Mouse (Mus musculus): Measurements from ENCODE around the gene Fbh1. TPM values are rescaled to one million over a fixed set of nuclear protein-coding genes. Genes with fewer than 3 reads are reported as not detected.
A peak's percentile ranks its signal among the peaks of the same experiment; 100 is the strongest.

Fbh1 gene
- polyA plus RNA-seq (2014; fragmentation: Nextera tagmentation; extraction: Ambion mirVana): 113 and 117 TPM in 2 replicates

DNA sequence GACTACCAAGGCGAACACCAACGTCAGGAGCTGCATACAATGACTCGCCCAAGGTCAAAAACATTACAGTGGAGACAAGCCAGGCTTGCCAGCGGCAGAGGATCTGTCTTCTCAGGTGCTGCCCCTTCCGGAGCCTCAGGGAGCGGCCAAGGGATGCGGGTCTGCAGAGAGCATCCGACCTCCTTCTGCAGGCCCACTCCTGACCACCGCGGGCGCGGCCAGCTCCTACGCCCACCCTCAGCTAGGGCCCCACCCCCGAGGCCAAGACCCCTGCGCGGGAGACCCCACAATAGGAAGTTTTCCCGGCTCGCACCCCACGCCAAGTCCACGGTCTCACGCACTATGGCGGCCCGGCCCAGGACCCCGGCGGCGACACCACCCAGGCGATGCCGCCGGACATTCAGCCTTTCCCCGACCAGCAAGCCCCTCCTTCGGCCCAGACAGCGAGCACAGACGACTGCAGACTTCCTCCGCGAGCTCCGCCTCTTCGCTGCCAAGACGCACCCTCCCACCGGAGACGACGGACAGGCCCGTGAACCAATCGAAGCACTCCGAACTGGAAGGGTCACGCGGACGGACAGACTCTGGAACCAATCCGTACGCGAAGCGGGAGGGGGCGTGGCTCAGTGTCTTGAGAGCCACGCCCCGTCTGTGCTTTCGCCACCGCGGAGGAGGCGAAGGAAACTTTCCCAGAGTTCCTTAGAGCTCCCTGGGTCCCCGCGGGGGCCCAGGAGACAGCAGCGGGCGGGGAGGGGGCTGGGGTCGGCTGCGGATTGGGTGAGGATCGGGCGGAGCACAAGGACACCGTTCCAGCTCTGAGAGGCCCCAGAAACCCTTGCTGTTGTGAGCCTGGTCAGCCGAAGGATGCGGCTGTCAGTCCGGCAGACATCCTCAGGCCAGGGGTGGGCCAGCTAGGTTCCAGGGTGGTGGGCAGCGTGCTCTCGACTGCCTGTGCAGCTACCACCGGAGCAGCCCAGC, at the start of gene Fbh1, which contains the start of gene Ankrd16:
Fbh1 (minus strand) TSS at position 492 of the 978 bp plus-strand sequence.
Ankrd16 (plus strand) TSS at position 786 of the 978 bp plus-strand sequence.
- WGBS: under 1% methylated on average over 73 of the region's 73 CpGs
- peak; percentile 20 for TF ChIP-seq CTCF (IDR thresholded peaks at IDR 0.05; ENCODE audit: low read depth)

GRCm38 (mm10) chr2:11801299-11801930, 24.0 kb upstream of the Fbh1 start:
- DNase-seq (no peak), ATAC-seq (ENCODE audit: insufficient read depth) (no peak)
- TF ChIP-seq CTCF (IDR thresholded peaks at IDR 0.05; ENCODE audit: low read depth): no peak
- H3K4me1 ChIP-seq (ENCODE audit: insufficient read depth): no peaks in the 10 kb centered on the region
- no peak overlapping the region for H3K4me3 ChIP-seq (ENCODE audit: low read depth, low read length)
- no peaks in the 10 kb centered on the region for H3K27me3 ChIP-seq (ENCODE audit: insufficient read depth, low read length)
- 79% methylated on average over 2 of the region's 2 CpGs for WGBS
- no peaks in the 10 kb centered on the region for H3K9me3 ChIP-seq (ENCODE audit: low read depth, low read length)
- H3K9ac ChIP-seq: no peak overlapping the region
- H3K4me2 ChIP-seq: no peak overlapping the region
- H3K27ac ChIP-seq (ENCODE audit: low read depth): no peak overlapping the region
- H3K36me3 ChIP-seq (ENCODE audit: insufficient read depth): no peaks in the 10 kb centered on the region

More for the DNA sequence above, at the start of gene Fbh1, which contains the start of gene Ankrd16:
- DNase-seq: peak; percentile 100
- Histone ChIP-seq H3K4me1 (ENCODE audit: insufficient read depth) (peaks cover 7% of the 10 kb centered on the region), H3K36me3 (ENCODE audit: insufficient read depth) (peaks cover 12% of the 10 kb centered on the region), H3K9me3 (ENCODE audit: low read depth, low read length) (no peaks in the 10 kb centered on the region), H3K27ac (ENCODE audit: low read depth) (peak within 1 kb of the TSS; percentile 94), H3K27me3 (ENCODE audit: insufficient read depth, low read length) (no peaks in the 10 kb centered on the region), H3K4me3 (ENCODE audit: low read depth, low read length) (peak within 1 kb of the TSS; percentile 82), H3K9ac (peak within 1 kb of the TSS; percentile 85), H3K4me2 (peak within 1 kb of the TSS; percentile 89)
- peak; percentile 95 for ATAC-seq (ENCODE audit: insufficient read depth)

DNA sequence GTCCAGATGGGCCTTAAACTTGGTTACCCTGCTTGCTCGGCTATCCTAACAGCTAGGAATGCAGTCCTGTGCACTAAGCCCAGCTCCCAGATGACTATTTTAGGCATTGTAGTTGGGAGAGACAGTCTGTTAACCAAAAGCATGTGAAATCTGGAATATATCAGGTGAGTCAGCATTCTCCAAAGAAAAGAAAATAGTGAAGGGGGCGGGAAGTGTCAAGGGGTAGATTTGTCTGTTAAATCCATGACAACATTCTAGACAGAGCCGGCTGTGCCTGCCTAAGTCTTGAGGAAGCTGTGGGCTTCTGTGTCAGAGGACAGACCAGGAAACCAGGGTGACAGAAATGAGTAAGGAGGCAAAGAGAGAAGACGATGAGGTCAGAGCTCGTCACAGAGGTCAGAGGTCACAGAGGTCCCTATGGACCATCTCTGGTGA, 20.6 kb upstream of the Fbh1 start:
- no peak overlapping the region for H3K27ac ChIP-seq (ENCODE audit: low read depth)
- no peaks in the 10 kb centered on the region for H3K27me3 ChIP-seq (ENCODE audit: insufficient read depth, low read length)
- TF ChIP-seq CTCF (IDR thresholded peaks at IDR 0.05; ENCODE audit: low read depth): no peak
- peaks cover 11% of the 10 kb centered on the region; the same call in 1 of the 2 replicates for H3K36me3 ChIP-seq (ENCODE audit: insufficient read depth)
- DNase-seq: no peak
- no peak overlapping the region for H3K9ac ChIP-seq
- H3K4me3 ChIP-seq (ENCODE audit: low read depth, low read length): no peak overlapping the region
- H3K4me2 ChIP-seq: no peak overlapping the region
- 60% methylated on average over 5 of the region's 5 CpGs for WGBS
- ATAC-seq (ENCODE audit: insufficient read depth): no peak
- H3K9me3 ChIP-seq (ENCODE audit: low read depth, low read length): no peaks in the 10 kb centered on the region
- no peaks in the 10 kb centered on the region for H3K4me1 ChIP-seq (ENCODE audit: insufficient read depth)

DNA sequence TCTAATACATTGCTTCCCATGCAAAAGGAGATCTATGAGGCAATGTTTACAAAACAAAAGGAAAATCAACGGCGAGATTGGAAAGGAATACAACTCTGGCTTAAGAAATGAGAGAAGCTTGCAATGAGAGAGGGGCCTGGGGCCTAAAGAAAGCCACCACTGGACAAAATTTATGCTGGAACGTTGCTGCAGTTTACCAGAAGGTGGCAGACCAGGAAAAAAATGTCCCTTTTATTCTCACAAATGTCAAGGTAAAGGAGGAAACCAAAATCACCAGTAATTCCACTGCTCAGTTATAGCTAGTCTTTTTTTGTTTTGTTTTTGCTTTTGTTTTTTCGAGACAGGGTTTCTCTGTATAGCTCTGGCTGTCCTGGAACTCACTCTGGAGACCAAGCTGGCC, 17.3 kb upstream of the Fbh1 start:
- Histone ChIP-seq H3K9ac (no peak overlapping the region), H3K4me1 (ENCODE audit: insufficient read depth) (no peaks in the 10 kb centered on the region), H3K9me3 (ENCODE audit: low read depth, low read length) (no peaks in the 10 kb centered on the region), H3K27me3 (ENCODE audit: insufficient read depth, low read length) (no peaks in the 10 kb centered on the region), H3K4me2 (no peak overlapping the region), H3K36me3 (ENCODE audit: insufficient read depth) (peaks cover 32% of the 10 kb centered on the region), H3K4me3 (ENCODE audit: low read depth, low read length) (no peak overlapping the region), H3K27ac (ENCODE audit: low read depth) (no peak overlapping the region)
- DNase-seq: peak; percentile 31
- ATAC-seq (ENCODE audit: insufficient read depth): no peak
- 69% methylated on average over 4 of the region's 4 CpGs for WGBS
- peak; percentile 15; the same call in 1 of the 2 replicates for TF ChIP-seq CTCF (IDR thresholded peaks at IDR 0.05; ENCODE audit: low read depth)

- no peak for ATAC-seq (ENCODE audit: insufficient read depth)
- no peaks in the 10 kb centered on the region for H3K27me3 ChIP-seq (ENCODE audit: insufficient read depth, low read length)
These were observed 6.8 kb upstream of the Fbh1 start for GRCm38 (mm10) chr2:11784159-11784558.

DNA sequence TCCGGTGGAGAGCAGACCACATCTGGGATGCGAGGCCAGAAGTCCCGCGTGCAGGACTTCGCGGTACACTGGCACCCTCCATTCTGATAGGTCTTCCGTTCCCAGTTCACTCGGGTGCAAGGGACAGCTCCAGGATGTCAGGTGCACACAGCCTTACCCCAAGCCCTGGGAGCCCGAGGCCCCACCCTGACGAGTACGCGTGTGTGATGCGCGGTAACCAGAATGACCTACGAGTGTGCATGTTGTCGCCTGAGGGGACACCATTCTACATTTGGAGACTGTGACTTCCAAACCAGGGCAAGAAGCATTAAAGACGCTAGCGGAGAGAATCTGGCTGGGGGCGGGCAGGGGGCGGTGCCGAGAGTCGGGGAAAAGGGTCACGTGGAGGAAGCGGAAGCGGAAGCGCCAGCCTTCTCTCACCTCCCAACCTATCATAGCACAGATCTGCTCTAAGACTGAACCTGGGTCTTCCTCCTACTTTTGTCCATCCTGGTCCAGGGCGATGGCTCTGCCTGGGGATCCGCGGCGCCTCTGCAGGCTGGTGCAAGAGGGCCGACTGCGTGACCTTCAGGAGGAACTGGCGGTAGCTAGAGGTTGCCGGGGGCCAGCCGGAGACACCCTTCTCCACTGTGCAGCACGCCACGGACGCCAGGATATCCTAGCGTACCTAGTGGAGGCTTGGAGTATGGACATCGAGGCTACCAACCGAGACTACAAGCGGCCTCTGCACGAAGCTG, 873 bp upstream of the Fbh1 start:
- Histone ChIP-seq H3K4me1 (ENCODE audit: insufficient read depth) (peaks cover 7% of the 10 kb centered on the region), H3K4me3 (ENCODE audit: low read depth, low read length) (peak overlapping the region; percentile 82), H3K9me3 (ENCODE audit: low read depth, low read length) (no peaks in the 10 kb centered on the region), H3K4me2 (peak overlapping the region; percentile 89), H3K27ac (ENCODE audit: low read depth) (peak overlapping the region; percentile 94), H3K9ac (peak overlapping the region; percentile 81), H3K27me3 (ENCODE audit: insufficient read depth, low read length) (no peaks in the 10 kb centered on the region), H3K36me3 (ENCODE audit: insufficient read depth) (peaks cover 19% of the 10 kb centered on the region)
- peak; percentile 90 for DNase-seq
- WGBS: under 1% methylated on average over 43 of the region's 43 CpGs
- peak; percentile 50 for TF ChIP-seq CTCF (IDR thresholded peaks at IDR 0.05; ENCODE audit: low read depth)
- peak; percentile 86 for ATAC-seq (ENCODE audit: insufficient read depth)

More at GRCm38 (mm10) chr2:11784159-11784558, 6.8 kb upstream of the Fbh1 start:
- 87% methylated on average over 6 of the region's 6 CpGs for WGBS
- no peak for DNase-seq
- TF ChIP-seq CTCF (IDR thresholded peaks at IDR 0.05; ENCODE audit: low read depth): no peak
- H3K4me3 ChIP-seq (ENCODE audit: low read depth, low read length): no peak overlapping the region
- no peak overlapping the region for H3K27ac ChIP-seq (ENCODE audit: low read depth)
- no peaks in the 10 kb centered on the region for H3K4me1 ChIP-seq (ENCODE audit: insufficient read depth)
- H3K36me3 ChIP-seq (ENCODE audit: insufficient read depth): peaks cover 66% of the 10 kb centered on the region
- H3K9me3 ChIP-seq (ENCODE audit: low read depth, low read length): no peaks in the 10 kb centered on the region
- H3K4me2 ChIP-seq: no peak overlapping the region
- H3K9ac ChIP-seq: no peak overlapping the region

Data from lung, embryonic 14.5 days (tissue).